Mouse (Mus musculus): ENCODE results near the gene Eps15. TPM values are rescaled to one million over a fixed set of nuclear protein-coding genes. Genes with fewer than 3 reads are reported as not detected.

Gene Eps15
- 19.1 and 25.5 TPM in 2 replicates for polyA plus RNA-seq (2012; rRNA removed)

GRCm38 (mm10) chr4:109279689-109280458 is at the start of gene Eps15:
TSS of gene Eps15 (plus strand) at chr4:109280268.

GRCm38 (mm10) chr4:109234185-109234584 is 45.9 kb upstream of the Eps15 start, which contains the start of gene Calr4:
TSS of gene Calr4 (plus strand) at chr4:109234485.

GRCm38 (mm10) chr4:109406486-109407175 is 126.6 kb downstream of the Eps15 start, which contains the start of gene Ttc39a:
TSS of gene Ttc39a (plus strand) at chr4:109406623.

Other genes with a start within 250 kb of the Eps15 start
- gene Osbpl9, start 78.0 kb upstream of the Eps15 start, polyA plus RNA-seq (2012; rRNA removed): 20.6 and 20.8 TPM in 2 replicates
- 0.03 and 0.06 TPM in 2 replicates for gene Calr4, start 45.8 kb upstream of the Eps15 start, polyA plus RNA-seq (2012; rRNA removed)
- gene Ttc39a, start 126.4 kb downstream of the Eps15 start, polyA plus RNA-seq (2012; rRNA removed): 8.9 and 12.7 TPM in 2 replicates
- 22.0 and 27.0 TPM in 2 replicates for gene Rnf11, start 204.5 kb downstream of the Eps15 start, polyA plus RNA-seq (2012; rRNA removed)